Mouse (Mus musculus): Measurements from ENCODE around the gene Wbp11.
"Not testable (repeated sequence)": the region's sequence is repeated elsewhere in the genome, so short reads cannot be mapped to it uniquely, and the experiment has no call there.

Wbp11 gene

GRCm38 (mm10) chr6:136803093-136803738, 24.8 kb downstream of the Wbp11 start:
- no peak for DNase-seq (ENCODE audit: low spot score)

- no peak for DNase-seq (ENCODE audit: low spot score)
Measured at GRCm38 (mm10) chr6:136801274-136801673, 26.8 kb downstream of the Wbp11 start.

GRCm38 (mm10) chr6:136800710-136801109, 27.3 kb downstream of the Wbp11 start:
- no peak for DNase-seq (ENCODE audit: low spot score)

- not testable (repeated sequence) for DNase-seq (ENCODE audit: low spot score)
Measured at GRCm38 (mm10) chr6:136797874-136798693, 29.9 kb downstream of the Wbp11 start.

- DNase-seq (ENCODE audit: low spot score): no peak
Measured at GRCm38 (mm10) chr6:136795850-136796249, 32.2 kb downstream of the Wbp11 start.

- no peak for DNase-seq (ENCODE audit: low spot score)
Measured at GRCm38 (mm10) chr6:136795110-136795509, 32.9 kb downstream of the Wbp11 start.

GRCm38 (mm10) chr6:136793831-136794525, 34.1 kb downstream of the Wbp11 start:
- no peak for DNase-seq (ENCODE audit: low spot score)

GRCm38 (mm10) chr6:136792884-136793758, 34.9 kb downstream of the Wbp11 start:
- no peak for DNase-seq (ENCODE audit: low spot score)

GRCm38 (mm10) chr6:136789391-136789971, 38.6 kb downstream of the Wbp11 start:
- no peak for DNase-seq (ENCODE audit: low spot score)

GRCm38 (mm10) chr6:136782761-136783160, 45.3 kb downstream of the Wbp11 start:
- DNase-seq (ENCODE audit: low spot score): no peak

- no peak for DNase-seq (ENCODE audit: low spot score)
Measured at GRCm38 (mm10) chr6:136782146-136782545, 45.9 kb downstream of the Wbp11 start.

- no peak for DNase-seq (ENCODE audit: low spot score)
Measured at GRCm38 (mm10) chr6:136781377-136781986, 46.6 kb downstream of the Wbp11 start, which contains the start of gene Gucy2c. TSS of gene Gucy2c (minus strand) at chr6:136781765.

GRCm38 (mm10) chr6:136776392-136776791, 51.6 kb downstream of the Wbp11 start:
- DNase-seq (ENCODE audit: low spot score): no peak

- no peak for DNase-seq (ENCODE audit: low spot score)
Measured at GRCm38 (mm10) chr6:136769859-136770258, 58.2 kb downstream of the Wbp11 start.

GRCm38 (mm10) chr6:136769143-136769542, 58.9 kb downstream of the Wbp11 start:
- no peak for DNase-seq (ENCODE audit: low spot score)

GRCm38 (mm10) chr6:136763912-136764311, 64.1 kb downstream of the Wbp11 start:
- no peak for DNase-seq (ENCODE audit: low spot score)
